Mouse (Mus musculus): ENCODE measurements at regions not wholly inside any gene's neighbourhood (a gene's known extent, or its start where the extent isn't known, plus 50 kb on each side); places are given as distances from the start of the nearest gene placed in this dataset.
A peak's percentile ranks its signal among the peaks of the same experiment; 100 is the strongest.

DNA sequence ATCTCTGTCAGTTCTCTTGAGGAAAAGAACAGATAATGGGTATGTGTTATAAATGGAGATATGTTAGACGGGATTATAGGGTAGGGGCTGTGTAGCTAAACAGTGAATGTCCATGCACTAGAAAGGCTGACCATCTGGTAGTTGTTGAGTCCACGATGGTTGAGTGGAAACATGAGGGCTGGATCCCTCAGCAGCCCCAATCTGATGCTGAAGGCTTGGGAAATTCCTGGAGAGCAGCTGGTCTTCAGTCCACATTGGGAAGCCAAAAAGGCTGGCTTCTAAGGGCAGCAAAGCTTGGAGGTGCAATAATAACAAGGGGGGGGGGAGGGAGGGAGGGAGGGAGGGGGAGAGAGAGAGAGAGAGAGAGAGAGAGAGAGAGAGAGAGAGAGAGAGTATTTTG is 97.3 kb upstream of the Tgfbr2 start:
- Histone ChIP-seq H3K27ac (no peak overlapping the region), H3K4me3 (no peak overlapping the region)
- TF ChIP-seq CTCF (conservative IDR thresholded peaks at IDR 0.05) = no peak
- DNase-seq (ENCODE audit: low spot score in 2 of 2) = no peak

DNA sequence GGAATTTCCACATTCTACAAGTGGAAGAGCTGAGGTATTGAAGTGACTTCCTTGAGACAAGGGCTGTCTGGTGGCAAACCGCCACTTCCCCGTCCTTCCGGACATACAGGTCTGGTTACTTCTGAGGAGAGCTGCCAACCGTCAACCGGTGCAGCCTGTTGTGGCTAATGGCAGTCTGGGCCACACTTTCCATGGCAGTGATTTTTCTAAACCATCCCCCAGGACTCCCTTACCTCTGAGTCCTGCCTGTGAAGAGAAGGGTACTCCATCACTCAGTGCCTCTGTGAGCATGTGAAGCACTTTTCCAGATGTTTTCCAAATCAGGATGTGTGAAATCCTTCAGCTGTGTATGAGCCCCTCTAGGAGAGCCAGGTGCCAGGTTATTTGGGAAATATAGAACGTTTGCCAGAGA is 95.3 kb upstream of the Tgfbr2 start:
- DNase-seq (ENCODE audit: low spot score in 2 of 2) = no peak
- TF ChIP-seq CTCF (conservative IDR thresholded peaks at IDR 0.05) = no peak
- H3K4me3 ChIP-seq = no peak overlapping the region
- no peak overlapping the region for H3K27ac ChIP-seq

DNA sequence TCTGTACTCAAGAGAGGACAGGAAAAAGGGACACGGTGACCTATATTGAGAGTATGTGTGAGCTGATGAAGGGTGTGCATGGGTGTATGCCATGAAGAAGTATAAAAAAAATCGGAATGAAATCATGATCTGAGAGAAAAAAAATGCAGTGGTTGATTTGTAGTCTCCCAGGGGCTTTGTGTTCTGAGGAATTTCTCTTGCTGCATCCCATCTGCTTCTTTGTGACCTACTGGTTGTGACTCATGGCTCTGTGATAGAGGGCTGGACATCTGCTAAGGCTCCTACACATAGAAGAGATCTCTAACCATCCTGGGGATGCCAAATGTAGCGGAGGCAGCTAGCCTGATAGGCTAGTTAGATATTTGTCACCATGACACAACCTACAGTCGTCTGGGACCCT is 92.3 kb upstream of the Tgfbr2 start:
- no peak for TF ChIP-seq CTCF (conservative IDR thresholded peaks at IDR 0.05)
- no peak overlapping the region for H3K27ac ChIP-seq
- H3K4me3 ChIP-seq = no peak overlapping the region
- no peak for DNase-seq (ENCODE audit: low spot score in 2 of 2)

DNA sequence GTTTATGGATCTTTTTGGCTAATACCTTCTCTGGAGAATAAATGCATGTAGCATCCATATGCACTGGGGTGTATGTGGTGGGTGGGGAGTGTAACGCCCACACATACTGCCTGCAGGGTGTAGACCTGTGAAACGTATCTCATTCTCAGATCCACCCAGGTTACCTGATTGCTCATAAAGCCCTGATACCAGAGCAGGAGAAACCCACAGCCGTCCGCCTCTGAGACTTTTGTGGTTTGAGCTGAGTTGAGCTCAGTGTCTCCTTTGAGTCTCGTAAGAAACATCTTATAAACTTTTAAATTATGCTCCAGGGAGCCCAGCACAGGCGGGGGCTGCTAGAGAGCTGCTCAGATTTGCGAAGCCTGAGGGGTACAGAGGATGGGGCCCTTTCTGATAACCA is 88.7 kb upstream of the Tgfbr2 start:
- no peak overlapping the region for H3K4me3 ChIP-seq
- DNase-seq (ENCODE audit: low spot score in 2 of 2) = no peak
- H3K27ac ChIP-seq = no peak overlapping the region
- no peak for TF ChIP-seq CTCF (conservative IDR thresholded peaks at IDR 0.05)

DNA sequence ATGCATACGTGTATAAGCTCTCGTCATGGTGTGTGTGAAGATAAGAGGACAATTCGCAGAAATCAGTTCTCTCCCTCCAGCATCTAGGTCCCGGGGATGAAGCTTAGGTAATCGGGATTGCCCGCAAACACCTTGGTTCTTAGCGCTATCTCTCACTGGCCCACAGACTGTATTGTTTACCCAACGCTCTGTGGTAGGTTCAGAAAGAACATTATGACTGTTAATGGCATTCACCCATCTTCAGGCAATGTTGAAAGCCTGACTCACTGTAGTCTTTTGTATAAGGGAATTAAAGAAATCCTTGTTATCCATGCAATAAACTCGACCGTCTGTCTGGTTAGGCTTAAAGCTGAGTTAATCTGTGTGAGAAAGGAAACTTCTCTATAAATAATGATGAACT is 84.4 kb upstream of the Tgfbr2 start:
- no peak for DNase-seq (ENCODE audit: low spot score in 2 of 2)
- H3K27ac ChIP-seq = no peak overlapping the region
- H3K4me3 ChIP-seq = no peak overlapping the region
- no peak for TF ChIP-seq CTCF (conservative IDR thresholded peaks at IDR 0.05)

DNA sequence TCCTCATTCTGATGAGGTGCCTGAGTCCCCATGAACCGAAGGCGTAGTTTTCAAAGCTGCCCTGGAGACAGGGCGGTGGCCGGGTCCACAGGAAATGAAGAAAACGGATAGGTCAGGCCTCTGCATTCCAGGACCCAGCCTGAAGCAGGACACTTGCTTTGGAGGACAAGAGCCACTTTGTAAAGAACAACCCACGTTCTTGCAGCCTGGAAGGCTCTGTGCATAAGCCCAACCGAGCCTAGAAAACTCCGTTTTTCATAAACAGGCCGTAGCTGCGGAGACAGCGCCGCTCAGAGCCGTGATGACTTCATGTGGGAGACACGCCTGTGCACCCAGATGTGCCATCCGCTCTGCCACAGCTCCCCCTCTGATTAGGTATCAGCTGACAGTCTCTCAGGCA is 78.4 kb upstream of the Tgfbr2 start:
- DNase-seq (ENCODE audit: low spot score in 2 of 2) = peak in 1 of 2 experiments; percentile 3
- H3K4me3 ChIP-seq = no peak overlapping the region
- no peak for TF ChIP-seq CTCF (conservative IDR thresholded peaks at IDR 0.05)
- H3K27ac ChIP-seq = peak overlapping the region; percentile 1

DNA sequence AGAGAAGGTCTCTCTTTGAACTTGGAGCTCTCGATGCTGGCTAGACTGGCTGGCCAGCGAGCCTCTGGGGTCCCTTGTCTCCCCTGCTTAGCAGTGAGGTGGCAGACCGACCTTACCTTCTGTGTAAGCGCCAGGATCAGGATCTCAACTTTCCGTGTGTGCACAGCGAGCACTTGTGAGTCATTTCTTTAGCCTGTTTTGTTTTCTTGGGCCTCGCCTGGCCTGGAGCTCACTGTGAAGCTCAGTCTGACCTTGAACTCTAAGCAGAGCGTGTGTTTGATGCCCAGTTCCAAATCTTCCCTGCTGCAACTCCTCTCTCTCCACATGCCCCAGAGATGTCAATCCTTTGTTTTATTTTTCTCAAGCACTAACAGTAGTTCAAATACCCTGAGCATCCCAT is 77.6 kb upstream of the Tgfbr2 start:
- Histone ChIP-seq H3K27ac (peak overlapping the region; percentile 1), H3K4me3 (no peak overlapping the region)
- no peak for DNase-seq (ENCODE audit: low spot score in 2 of 2)
- TF ChIP-seq CTCF (conservative IDR thresholded peaks at IDR 0.05) = no peak

DNA sequence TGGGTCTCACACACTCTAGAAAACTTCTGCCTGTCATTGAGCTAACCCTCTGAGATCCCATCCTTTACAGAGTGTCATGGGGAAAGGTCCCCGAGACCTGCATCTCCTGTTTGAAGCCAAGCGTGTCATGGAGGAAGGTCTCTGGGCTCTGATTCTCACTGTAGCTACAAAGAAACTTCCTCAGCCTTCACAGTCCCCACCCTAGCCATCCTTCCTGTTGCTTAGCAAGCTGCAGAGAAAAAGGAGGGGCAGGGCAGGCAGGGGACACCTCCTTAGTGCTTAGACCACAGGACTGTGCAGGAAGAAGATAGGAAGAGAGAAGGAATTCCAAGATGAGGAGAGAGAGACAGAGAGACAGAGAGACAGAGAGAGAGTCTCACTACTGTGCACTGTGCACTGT is 74.6 kb upstream of the Tgfbr2 start:
- H3K4me3 ChIP-seq = no peak overlapping the region
- TF ChIP-seq CTCF (conservative IDR thresholded peaks at IDR 0.05) = no peak
- DNase-seq (ENCODE audit: low spot score in 2 of 2) = no peak
- no peak overlapping the region for H3K27ac ChIP-seq

DNA sequence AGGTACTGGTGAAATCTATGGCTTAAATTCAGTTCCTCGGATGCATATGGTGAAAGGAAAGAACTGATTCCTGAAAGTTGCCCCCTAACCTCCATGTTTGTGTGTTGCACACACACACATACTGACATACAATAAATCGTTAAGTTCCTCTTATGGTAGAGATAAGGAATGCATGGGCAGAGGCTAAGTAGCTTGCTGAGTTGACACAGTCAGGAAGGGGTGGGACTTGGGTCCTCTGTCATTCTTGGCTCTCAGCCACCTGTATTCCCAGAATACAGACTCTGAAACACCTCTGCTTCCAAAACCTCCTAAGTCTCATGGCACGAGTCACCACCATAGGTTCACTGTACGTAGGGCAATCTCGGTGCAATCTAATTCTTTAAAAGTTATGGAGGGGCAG is 70.0 kb upstream of the Tgfbr2 start:
- H3K4me3 ChIP-seq = no peak overlapping the region
- DNase-seq (ENCODE audit: low spot score in 2 of 2) = no peak
- no peak overlapping the region for H3K27ac ChIP-seq
- no peak for TF ChIP-seq CTCF (conservative IDR thresholded peaks at IDR 0.05)

DNA sequence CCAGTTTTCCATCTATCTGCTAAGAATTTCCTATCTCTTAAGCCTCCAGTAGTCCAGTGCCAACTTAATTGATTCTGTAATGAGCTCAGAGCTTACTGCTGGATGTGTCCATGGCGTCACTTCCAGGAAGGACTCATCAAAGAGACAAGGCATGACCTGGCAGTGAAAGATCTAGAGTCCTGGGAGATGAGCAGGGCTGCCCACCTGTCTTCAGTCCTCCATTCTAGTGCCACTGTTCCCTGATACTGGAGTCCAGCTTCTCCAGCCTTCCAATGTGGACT is 69.4 kb upstream of the Tgfbr2 start:
- Histone ChIP-seq H3K4me3 (no peak overlapping the region), H3K27ac (no peak overlapping the region)
- TF ChIP-seq CTCF (conservative IDR thresholded peaks at IDR 0.05) = no peak
- DNase-seq (ENCODE audit: low spot score in 2 of 2) = no peak

DNA sequence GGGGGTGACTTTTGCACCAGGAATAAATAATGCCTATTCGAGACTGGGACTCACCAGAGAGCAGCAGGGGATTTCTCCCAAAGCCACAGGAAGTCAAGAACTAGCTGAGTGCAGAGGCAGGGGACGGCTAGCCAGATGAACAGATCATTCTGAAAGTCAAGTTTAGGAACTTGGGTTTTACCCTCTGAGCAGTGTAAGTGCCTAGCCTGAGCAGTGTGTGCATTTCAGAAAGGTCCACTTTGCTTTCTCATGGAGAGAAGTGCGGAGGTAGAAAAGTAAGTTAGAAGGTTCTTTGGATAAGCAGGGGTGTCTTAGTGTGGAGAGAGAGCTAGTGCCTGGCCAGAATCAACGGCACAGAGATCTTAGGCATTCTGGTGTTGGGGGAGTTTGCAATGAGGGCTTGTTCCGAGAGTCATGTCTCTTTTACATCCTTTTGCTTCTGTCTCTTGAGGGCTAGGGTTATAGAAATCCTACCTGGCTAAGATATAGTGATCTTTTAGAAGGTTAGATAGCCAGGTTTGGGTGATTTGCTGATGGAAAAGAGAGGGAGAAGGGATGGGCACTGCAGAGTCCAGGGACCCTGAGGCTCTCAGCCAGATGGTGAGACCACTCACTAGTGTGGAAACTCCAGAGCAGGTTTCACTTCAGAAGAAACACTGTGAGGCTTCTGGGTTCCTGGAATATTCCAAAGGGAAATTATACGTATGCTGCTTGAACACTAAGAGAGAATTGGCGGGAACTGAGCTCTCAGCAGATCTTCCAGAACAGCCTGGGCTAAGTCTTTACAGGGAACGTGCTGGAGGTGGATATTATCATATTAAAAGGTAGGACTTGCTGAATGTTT is 68.8 kb upstream of the Tgfbr2 start:
- H3K4me3 ChIP-seq = no peak overlapping the region
- TF ChIP-seq CTCF (conservative IDR thresholded peaks at IDR 0.05) = no peak
- no peak for DNase-seq (ENCODE audit: low spot score in 2 of 2)
- H3K27ac ChIP-seq = no peak overlapping the region

DNA sequence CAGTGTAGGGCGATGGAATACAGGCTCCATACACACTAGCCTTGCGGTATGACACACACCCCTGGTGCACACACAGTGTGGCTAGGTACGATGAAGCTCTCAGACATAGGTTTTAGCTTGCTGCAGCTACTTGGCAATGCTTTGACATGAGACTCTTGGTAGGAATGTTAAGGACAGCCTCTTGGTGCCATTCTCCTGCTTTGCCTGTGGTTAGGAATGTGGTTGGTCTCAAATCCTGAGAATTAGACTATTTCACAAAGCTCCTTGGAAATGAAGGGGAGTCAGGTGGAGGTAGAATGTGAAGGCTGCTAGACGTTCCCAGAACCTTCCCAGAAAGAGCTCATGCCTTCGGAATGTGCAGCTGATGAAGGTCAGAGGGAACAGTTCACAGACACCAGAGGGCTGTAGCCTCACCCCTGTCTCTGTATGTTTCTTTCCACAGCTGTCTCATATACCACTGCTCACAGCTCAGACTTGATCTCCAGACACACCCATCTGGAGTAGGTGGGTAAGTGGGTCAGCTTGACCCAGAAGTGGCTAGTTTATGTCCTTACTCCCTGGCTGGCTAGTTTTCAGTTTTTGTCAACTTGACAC is 66.9 kb upstream of the Tgfbr2 start:
- H3K4me3 ChIP-seq = no peak overlapping the region
- H3K27ac ChIP-seq = no peak overlapping the region
- TF ChIP-seq CTCF (conservative IDR thresholded peaks at IDR 0.05) = no peak
- DNase-seq (ENCODE audit: low spot score in 2 of 2) = no peak

DNA sequence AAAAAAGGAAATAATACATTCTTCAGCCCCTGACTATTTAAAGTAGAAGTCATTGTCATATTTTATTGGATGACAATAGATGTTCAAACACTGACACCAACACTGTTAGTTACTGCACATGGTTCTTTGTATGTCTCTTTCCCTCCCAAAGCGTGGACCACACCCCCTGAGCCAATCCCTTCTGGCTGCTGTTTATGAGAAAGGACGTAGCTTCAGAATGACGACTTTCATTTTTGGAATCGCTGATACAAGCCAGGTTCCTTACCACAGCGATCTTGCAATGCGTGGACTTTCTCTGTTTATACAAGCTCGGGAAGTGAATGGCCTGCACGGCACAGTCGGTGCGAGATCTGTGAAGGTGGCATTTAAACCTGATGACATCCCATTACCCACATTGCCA is 66.1 kb upstream of the Tgfbr2 start:
- no peak overlapping the region for H3K4me3 ChIP-seq
- H3K27ac ChIP-seq = no peak overlapping the region
- DNase-seq (ENCODE audit: low spot score in 2 of 2) = no peak
- TF ChIP-seq CTCF (conservative IDR thresholded peaks at IDR 0.05) = no peak

DNA sequence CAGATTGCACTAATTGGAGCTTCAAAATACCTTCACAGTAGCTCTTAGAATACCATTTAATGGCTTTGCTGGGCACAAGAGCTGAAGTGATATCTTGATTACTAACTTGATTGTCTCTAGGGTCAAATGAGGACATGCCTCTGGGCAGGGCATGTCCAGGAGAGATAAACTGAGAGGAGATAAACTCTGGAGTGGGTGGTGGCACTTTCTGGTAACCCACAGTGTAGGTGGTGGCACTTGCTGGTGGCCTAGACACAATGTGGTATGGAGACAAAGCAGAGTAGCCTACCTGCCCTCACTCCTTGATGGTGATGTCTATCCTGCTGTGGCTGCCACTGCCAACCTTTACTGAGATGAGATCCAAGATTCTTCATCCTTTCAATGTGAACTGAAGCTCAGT is 61.7 kb upstream of the Tgfbr2 start:
- DNase-seq (ENCODE audit: low spot score in 2 of 2) = no peak
- no peak for TF ChIP-seq CTCF (conservative IDR thresholded peaks at IDR 0.05)
- Histone ChIP-seq H3K4me3 (no peak overlapping the region), H3K27ac (no peak overlapping the region)

All from layer of hippocampus, adult 2 months (tissue).